Mouse (Mus musculus) stomach, adult 2 months (tissue): ENCODE data around the gene Olfr1472. TPM values are rescaled to one million over a fixed set of nuclear protein-coding genes. Genes with fewer than 3 reads are reported as not detected.

ENCODE experiments used
- polyA plus RNA-seq: library from polyadenylated mRNA; depleted of rRNA; stranded (reverse); fragments of >200 nt; gene quantifications from 2 replicates; pipeline ENCODE4 v1.2.3, GENCODE M21; 2012; rRNA removed

The Olfr1472 gene
- polyA plus RNA-seq = not detected in 2 replicates

GRCm38 (mm10) chr19:13455986-13456385 is at the start of gene Olfr1472:
Gene Olfr1472, minus strand, starts transcription at chr19:13456086.

DNA sequence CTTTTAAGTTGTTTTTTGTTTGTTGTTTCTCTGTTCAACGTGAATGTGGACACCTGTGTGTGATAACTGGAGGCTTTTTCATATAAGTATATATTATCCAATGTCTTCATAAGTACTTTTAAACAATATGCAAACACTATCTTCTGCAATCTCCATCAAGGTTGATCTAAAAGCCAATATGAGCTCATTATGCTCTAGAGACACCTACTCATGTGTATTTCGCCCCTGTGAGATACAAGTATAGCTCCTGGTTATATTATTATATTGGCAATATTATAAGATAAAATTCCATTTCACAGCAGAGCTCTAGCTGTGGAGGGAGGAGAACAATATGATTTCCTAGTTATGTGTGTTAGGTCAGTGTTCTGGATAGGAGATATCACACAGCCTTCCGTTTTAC is 44.4 kb upstream of the Olfr1472 start, which contains the start of gene Olfr1477:
Gene Olfr1477 (plus strand): TSS at position 301 of the 400 bp plus-strand sequence.

GRCm38 (mm10) chr19:13480096-13480495 is 24.2 kb upstream of the Olfr1472 start, which contains the start of gene Olfr1475:
Gene Olfr1475, minus strand, starts transcription at chr19:13480196.

DNA sequence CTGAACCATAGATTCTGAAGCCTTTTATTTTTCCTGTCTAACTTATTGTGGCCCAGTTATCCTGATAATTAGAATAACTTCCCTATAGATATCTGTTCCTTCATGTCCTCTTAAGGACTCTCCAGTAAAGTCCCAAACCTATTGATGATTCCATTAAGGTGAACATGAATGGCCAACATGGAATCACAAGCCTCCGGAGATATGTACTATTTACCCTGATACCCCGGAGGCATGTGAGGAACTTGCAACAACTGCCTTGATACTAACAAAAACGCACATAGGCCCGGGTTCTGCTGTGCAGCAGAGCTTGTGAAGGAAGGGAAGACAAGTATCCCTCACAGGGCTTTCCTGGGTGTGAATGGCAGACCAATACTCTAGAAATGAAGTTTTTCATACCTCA is 13.4 kb upstream of the Olfr1472 start, which contains the start of gene Olfr1474:
Gene Olfr1474 (plus strand): TSS at position 301 of the 400 bp plus-strand sequence.

GRCm38 (mm10) chr19:13443109-13443508 is 12.8 kb downstream of the Olfr1472 start, which contains the start of gene Olfr1471:
Gene Olfr1471, plus strand, starts transcription at chr19:13443409.

DNA sequence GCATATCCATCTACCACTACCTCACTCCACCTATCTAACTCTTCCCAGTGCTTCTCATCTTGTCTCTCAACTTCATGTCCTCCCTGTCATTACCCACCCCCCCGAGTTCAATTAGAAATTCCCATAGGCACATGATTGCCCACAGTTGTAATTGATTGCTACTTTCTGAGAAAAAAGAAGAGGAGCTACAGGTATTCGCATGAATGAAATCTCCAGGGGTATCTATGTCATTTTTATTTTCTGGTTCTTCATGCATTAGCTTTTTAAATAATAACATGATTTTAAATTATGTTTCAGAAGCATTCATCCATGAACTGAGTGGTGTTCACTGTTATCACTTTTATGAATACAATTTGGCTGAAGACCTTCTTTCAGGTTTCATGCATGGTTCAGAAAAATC is 48.3 kb downstream of the Olfr1472 start, which contains the start of gene Olfr1469:
Gene Olfr1469 (plus strand): TSS at position 301 of the 400 bp plus-strand sequence.

Other genes with a start within 250 kb of the Olfr1472 start
- gene Olfr1463, start 224.8 kb downstream of the Olfr1472 start, polyA plus RNA-seq = not detected in 2 replicates
- not detected in 2 replicates for gene Olfr1465, start 140.5 kb downstream of the Olfr1472 start, polyA plus RNA-seq
- gene Olfr1466, start 117.2 kb downstream of the Olfr1472 start, polyA plus RNA-seq = not detected in 2 replicates
- gene Olfr1467, start 93.8 kb downstream of the Olfr1472 start, polyA plus RNA-seq = not detected in 2 replicates
- gene Olfr1469, start 48.2 kb downstream of the Olfr1472 start, polyA plus RNA-seq = not detected in 2 replicates
- not detected in 2 replicates for gene Olfr1471, start 12.7 kb downstream of the Olfr1472 start, polyA plus RNA-seq
- gene Olfr1474, start 13.5 kb upstream of the Olfr1472 start, polyA plus RNA-seq = not detected in 2 replicates
- not detected in 2 replicates for gene Olfr1475, start 24.1 kb upstream of the Olfr1472 start, polyA plus RNA-seq
- gene Olfr1477, start 44.5 kb upstream of the Olfr1472 start, polyA plus RNA-seq = not detected in 2 replicates
- not detected in 2 replicates for gene Olfr1480, start 71.8 kb upstream of the Olfr1472 start, polyA plus RNA-seq
- gene Olfr1484, start 127.4 kb upstream of the Olfr1472 start, polyA plus RNA-seq = not detected in 2 replicates
- gene Olfr1487, start 161.3 kb upstream of the Olfr1472 start, polyA plus RNA-seq = not detected in 2 replicates
- gene Olfr1489, start 175.5 kb upstream of the Olfr1472 start, polyA plus RNA-seq = not detected in 2 replicates
- gene Olfr1490, start 195.0 kb upstream of the Olfr1472 start, polyA plus RNA-seq = not detected in 2 replicates
- not detected in 2 replicates for gene Olfr1491, start 241.2 kb upstream of the Olfr1472 start, polyA plus RNA-seq